Mouse (Mus musculus): ENCODE measurements around the gene Tvp23a. TPM values are rescaled to one million over a fixed set of nuclear protein-coding genes. Genes with fewer than 3 reads are reported as not detected.

The Tvp23a gene
- polyA plus RNA-seq, 1 experiment, result not detected

- Histone ChIP-seq H3K27me3 (ENCODE audit: control insufficient read depth) (no peaks in the 10 kb centered on the region), H3K4me1 (ENCODE audit: control insufficient read depth) (no peaks in the 10 kb centered on the region), H3K36me3 (ENCODE audit: control insufficient read depth) (no peaks in the 10 kb centered on the region), H3K4me3 (replicated peaks) (no peak overlapping the region), H3K9me3 (ENCODE audit: control insufficient read depth, low read length) (no peaks in the 10 kb centered on the region)
- TF ChIP-seq TAL1 (IDR thresholded peaks at IDR 0.05; ENCODE audit: low read length), result no peak
These were observed 14.0 kb upstream of the Tvp23a start for GRCm38 (mm10) chr16:10461178-10461577.

GRCm38 (mm10) chr16:10460188-10460587 lies 13.0 kb upstream of the Tvp23a start:
- Histone ChIP-seq H3K4me3 (replicated peaks) (no peak overlapping the region), H3K9me3 (ENCODE audit: control insufficient read depth, low read length) (no peaks in the 10 kb centered on the region), H3K4me1 (ENCODE audit: control insufficient read depth) (no peaks in the 10 kb centered on the region), H3K27me3 (ENCODE audit: control insufficient read depth) (no peaks in the 10 kb centered on the region), H3K36me3 (ENCODE audit: control insufficient read depth) (no peaks in the 10 kb centered on the region)
- TF ChIP-seq TAL1 (IDR thresholded peaks at IDR 0.05; ENCODE audit: low read length) (no peak), GATA1 (IDR thresholded peaks at IDR 0.05; ENCODE audit: low read length) (no peak)

GRCm38 (mm10) chr16:10454583-10454974 lies 7.4 kb upstream of the Tvp23a start:
- TF ChIP-seq TAL1 (IDR thresholded peaks at IDR 0.05; ENCODE audit: low read length), result no peak
- TF ChIP-seq GATA1 (IDR thresholded peaks at IDR 0.05; ENCODE audit: low read length), result no peak
- H3K27me3 ChIP-seq (ENCODE audit: control insufficient read depth), result no peaks in the 10 kb centered on the region
- no peaks in the 10 kb centered on the region for H3K36me3 ChIP-seq (ENCODE audit: control insufficient read depth)
- H3K4me1 ChIP-seq (ENCODE audit: control insufficient read depth), result no peaks in the 10 kb centered on the region
- H3K9me3 ChIP-seq (ENCODE audit: control insufficient read depth, low read length), result no peaks in the 10 kb centered on the region
- no peak overlapping the region for H3K4me3 ChIP-seq (replicated peaks)

DNA sequence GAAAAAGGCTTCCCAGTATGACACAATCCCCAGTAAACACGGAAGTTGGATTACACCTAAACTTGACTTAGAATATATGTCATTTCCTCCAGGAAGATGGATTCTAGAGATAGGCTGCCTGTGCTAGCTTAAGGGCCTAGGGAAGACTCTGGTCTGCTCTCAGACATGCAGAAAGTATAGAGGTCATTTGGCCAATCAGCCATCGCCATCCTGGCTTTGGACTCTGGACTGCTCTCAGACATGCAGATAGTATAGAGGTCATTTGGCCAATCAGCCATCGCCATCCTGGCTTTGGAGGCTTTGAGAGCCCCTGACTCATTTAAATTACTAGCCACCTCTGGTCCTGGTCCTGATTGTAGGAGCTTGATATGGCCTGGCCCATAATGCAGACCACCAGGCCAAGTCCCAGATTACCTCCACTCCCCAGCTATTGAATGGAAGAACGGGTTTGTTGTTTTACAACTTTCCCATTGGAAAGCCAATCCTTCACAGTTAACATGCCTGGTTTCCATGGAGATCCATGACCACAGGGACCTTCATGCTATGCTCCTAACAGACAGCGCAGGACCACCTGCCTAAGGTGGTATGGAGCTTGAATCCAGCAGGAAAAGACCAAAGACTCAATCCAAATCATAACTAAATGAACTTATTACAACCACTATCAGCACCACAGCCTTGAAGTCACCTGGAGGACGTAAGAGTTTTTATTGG lies 6.9 kb upstream of the Tvp23a start:
- H3K4me3 ChIP-seq (replicated peaks), result no peak overlapping the region
- H3K4me1 ChIP-seq (ENCODE audit: control insufficient read depth), result no peaks in the 10 kb centered on the region
- no peaks in the 10 kb centered on the region for H3K9me3 ChIP-seq (ENCODE audit: control insufficient read depth, low read length)
- TF ChIP-seq GATA1 (IDR thresholded peaks at IDR 0.05; ENCODE audit: low read length), result no peak
- no peak for TF ChIP-seq TAL1 (IDR thresholded peaks at IDR 0.05; ENCODE audit: low read length)
- H3K36me3 ChIP-seq (ENCODE audit: control insufficient read depth), result no peaks in the 10 kb centered on the region
- H3K27me3 ChIP-seq (ENCODE audit: control insufficient read depth), result no peaks in the 10 kb centered on the region

DNA sequence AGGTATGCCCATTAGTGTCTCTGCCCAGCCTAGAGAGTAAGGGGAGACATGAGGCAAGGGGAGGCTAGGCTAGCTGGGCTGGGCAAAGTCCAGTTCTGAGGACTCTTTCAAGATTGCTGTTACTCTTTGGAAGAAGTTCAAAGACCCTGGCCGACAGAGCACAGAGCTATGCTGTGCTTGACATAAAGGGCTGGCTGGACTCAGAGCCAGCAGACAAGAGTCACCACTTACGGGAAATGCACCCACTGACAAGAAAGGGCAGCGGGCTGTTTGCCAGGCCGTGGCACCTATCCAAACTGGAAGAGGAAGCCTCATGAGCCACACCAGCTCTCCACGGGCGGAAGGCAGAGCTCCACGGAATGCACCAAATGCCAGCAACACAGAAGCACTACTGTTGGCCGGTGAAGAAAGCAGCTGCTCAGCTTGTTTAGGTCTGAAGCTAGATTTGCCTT lies 5.3 kb upstream of the Tvp23a start:
- H3K4me1 ChIP-seq (ENCODE audit: control insufficient read depth), result no peaks in the 10 kb centered on the region
- H3K27me3 ChIP-seq (ENCODE audit: control insufficient read depth), result no peaks in the 10 kb centered on the region
- no peaks in the 10 kb centered on the region for H3K36me3 ChIP-seq (ENCODE audit: control insufficient read depth)
- H3K9me3 ChIP-seq (ENCODE audit: control insufficient read depth, low read length), result no peaks in the 10 kb centered on the region
- TF ChIP-seq TAL1 (IDR thresholded peaks at IDR 0.05; ENCODE audit: low read length) (no peak), GATA1 (IDR thresholded peaks at IDR 0.05; ENCODE audit: low read length) (no peak)
- H3K4me3 ChIP-seq (replicated peaks), result no peak overlapping the region

GRCm38 (mm10) chr16:10451906-10452305 lies 4.7 kb upstream of the Tvp23a start:
- no peaks in the 10 kb centered on the region for H3K27me3 ChIP-seq (ENCODE audit: control insufficient read depth)
- H3K9me3 ChIP-seq (ENCODE audit: control insufficient read depth, low read length), result no peaks in the 10 kb centered on the region
- H3K4me3 ChIP-seq (replicated peaks), result no peak overlapping the region
- H3K36me3 ChIP-seq (ENCODE audit: control insufficient read depth), result no peaks in the 10 kb centered on the region
- TF ChIP-seq TAL1 (IDR thresholded peaks at IDR 0.05; ENCODE audit: low read length), result no peak
- TF ChIP-seq GATA1 (IDR thresholded peaks at IDR 0.05; ENCODE audit: low read length), result no peak
- H3K4me1 ChIP-seq (ENCODE audit: control insufficient read depth), result no peaks in the 10 kb centered on the region

- no peaks in the 10 kb centered on the region for H3K36me3 ChIP-seq (ENCODE audit: control insufficient read depth)
- no peaks in the 10 kb centered on the region for H3K4me1 ChIP-seq (ENCODE audit: control insufficient read depth)
- TF ChIP-seq GATA1 (IDR thresholded peaks at IDR 0.05; ENCODE audit: low read length) (no peak), TAL1 (IDR thresholded peaks at IDR 0.05; ENCODE audit: low read length) (no peak)
- no peaks in the 10 kb centered on the region for H3K9me3 ChIP-seq (ENCODE audit: control insufficient read depth, low read length)
- no peaks in the 10 kb centered on the region for H3K27me3 ChIP-seq (ENCODE audit: control insufficient read depth)
- no peak overlapping the region for H3K4me3 ChIP-seq (replicated peaks)
These were observed 1.8 kb upstream of the Tvp23a start for GRCm38 (mm10) chr16:10448931-10449330.

- no peaks in the 10 kb centered on the region for H3K9me3 ChIP-seq (ENCODE audit: control insufficient read depth, low read length)
- H3K36me3 ChIP-seq (ENCODE audit: control insufficient read depth), result no peaks in the 10 kb centered on the region
- TF ChIP-seq TAL1 (IDR thresholded peaks at IDR 0.05; ENCODE audit: low read length) (no peak), GATA1 (IDR thresholded peaks at IDR 0.05; ENCODE audit: low read length) (no peak)
- no peak overlapping the region for H3K4me3 ChIP-seq (replicated peaks)
- no peaks in the 10 kb centered on the region for H3K27me3 ChIP-seq (ENCODE audit: control insufficient read depth)
- H3K4me1 ChIP-seq (ENCODE audit: control insufficient read depth), result no peaks in the 10 kb centered on the region
These were observed 619 bp upstream of the Tvp23a start for GRCm38 (mm10) chr16:10447781-10448180.

- Histone ChIP-seq H3K27me3 (ENCODE audit: control insufficient read depth) (no peaks in the 10 kb centered on the region), H3K4me3 (replicated peaks) (no peak overlapping the region), H3K9me3 (ENCODE audit: control insufficient read depth, low read length) (no peaks in the 10 kb centered on the region), H3K36me3 (ENCODE audit: control insufficient read depth) (no peaks in the 10 kb centered on the region), H3K4me1 (ENCODE audit: control insufficient read depth) (no peaks in the 10 kb centered on the region)
- no peak for TF ChIP-seq TAL1 (IDR thresholded peaks at IDR 0.05; ENCODE audit: low read length)
- TF ChIP-seq GATA1 (IDR thresholded peaks at IDR 0.05; ENCODE audit: low read length), result no peak
These were observed 444 bp downstream of the Tvp23a start for GRCm38 (mm10) chr16:10446573-10447263.

Measured in erythroblast, embryonic 14.5 days (primary cell).